Mouse (Mus musculus): ENCODE data around the gene Cryaa. TPM values are rescaled to one million over a fixed set of nuclear protein-coding genes. Genes with fewer than 3 reads are reported as not detected.
A peak's percentile ranks its signal among the peaks of the same experiment; 100 is the strongest.

The Cryaa gene
- under 1 TPM; 0.36 to 0.38 TPM for total RNA-seq (2021)

DNA sequence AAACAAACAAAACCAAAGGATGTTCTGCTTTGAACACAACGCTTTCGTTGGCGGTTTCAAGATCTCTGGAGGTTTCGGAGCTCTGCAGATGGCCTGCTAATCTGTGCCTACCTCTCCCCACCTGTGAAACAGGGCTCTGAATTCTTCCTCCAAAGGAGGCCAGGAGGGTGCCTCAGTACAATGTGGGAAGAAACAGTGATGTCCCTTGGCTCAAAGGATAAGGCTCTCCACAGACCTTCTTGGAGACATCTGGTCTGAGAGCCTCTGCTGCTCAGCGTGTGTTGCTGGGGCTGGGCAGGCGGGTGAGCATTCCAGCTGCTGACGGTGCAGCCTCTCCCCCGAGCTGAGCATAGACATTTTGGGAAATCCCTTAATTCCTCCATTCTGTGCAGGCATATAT lies at the start of gene Cryaa:
Gene Cryaa, plus strand, starts transcription at position 301 of the 400 bp plus-strand sequence.
- intact Hi-C loops (cut with DNase I): no loop called here
- no peak for DNase-seq

DNA sequence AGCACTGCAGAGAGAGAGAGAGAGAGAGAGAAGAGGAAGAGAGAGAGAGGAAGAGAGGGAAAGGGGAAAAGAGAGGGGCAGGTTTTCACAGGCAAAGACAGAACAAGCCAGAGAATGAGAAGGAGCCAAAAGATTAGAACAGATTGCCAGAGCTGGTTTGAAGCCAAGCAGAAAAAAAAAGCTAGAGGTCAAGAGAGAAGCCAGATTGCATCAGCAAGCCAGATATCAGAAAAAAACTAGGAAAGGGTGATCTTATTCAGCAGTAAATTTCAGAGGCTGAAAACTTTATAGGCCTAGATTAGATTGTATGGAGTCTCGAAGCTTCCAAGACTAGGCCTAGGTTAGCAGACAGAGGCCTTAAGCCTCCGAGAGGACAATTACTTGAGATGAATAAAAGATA lies 49.6 kb upstream of the Cryaa start:
- intact Hi-C loops (cut with DNase I): no loop called here
- DNase-seq: no peak

DNA sequence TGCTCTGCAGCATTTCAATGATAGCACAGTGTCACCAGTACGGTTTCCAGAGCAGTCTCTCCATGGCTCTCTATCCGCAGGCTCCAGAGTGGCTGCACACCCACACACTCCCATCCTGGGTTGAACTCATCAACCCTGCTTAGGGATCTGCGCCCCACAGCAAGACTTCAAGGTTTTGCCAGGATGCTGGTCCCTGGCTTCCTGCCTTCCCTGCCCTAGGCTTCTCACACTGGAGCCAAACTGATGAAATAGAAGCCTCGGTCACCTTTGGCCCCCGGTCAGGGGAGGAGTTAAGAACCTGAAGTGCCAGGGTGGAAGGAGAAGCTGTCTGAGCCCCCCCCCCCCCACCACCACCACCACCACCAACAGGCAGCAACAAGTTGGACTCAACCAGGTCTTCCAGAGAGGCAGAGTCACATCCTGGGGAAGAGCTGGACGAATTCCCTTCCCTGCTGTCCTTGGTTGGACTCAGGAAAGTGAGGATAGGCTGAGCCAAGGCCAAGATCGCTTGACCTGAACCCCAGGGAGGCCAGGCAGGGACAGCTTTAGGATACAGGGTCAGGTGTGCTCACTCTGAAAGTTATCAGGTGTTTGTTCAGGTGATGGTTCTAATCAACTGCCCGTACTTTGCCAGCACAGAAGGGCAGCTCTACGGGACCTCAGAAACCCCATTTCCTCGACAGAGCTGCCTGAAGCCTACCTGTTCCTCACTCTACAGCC lies 46.4 kb upstream of the Cryaa start:
- DNase-seq: no peak
- intact Hi-C loops (cut with DNase I): no loop called here

DNA sequence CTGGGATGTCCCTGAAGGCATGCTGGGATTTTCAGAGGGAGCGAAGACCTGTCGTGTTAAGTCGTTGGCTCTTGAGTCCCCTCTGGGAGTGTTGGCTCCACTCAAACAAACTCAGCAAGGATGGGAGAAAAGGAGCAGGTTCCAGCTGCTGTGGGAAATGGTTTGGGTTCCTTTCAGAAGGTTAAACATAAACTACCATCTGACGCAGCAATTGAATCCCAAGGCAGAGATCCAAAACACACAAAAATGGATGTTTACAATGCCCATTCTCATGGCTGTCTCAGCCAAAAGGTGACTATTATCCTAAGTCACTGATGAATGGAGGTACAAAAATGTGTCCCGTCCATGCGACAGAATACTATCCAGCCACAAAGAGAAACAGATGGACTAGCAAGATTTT lies 44.6 kb upstream of the Cryaa start:
- intact Hi-C loops (cut with DNase I): no loop called here

DNA sequence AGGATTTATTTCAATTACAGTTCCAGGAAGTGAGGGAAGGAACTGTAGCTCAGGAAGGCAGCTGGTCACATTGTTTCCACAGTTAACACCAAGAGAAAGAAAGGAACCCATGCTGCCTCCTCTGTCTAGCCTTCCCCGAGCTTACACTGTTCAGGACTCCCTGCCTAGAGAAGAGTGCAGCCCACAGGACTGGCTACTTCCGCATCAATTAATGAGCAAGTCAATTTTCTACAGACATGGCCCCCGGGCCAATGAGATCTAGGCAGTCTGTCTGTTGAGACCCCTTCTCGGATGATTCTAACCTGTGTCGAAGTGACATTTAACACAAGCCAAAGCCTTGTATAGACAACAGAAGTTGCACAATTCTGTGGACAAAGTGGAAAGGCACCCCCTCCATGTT lies 42.7 kb upstream of the Cryaa start:
- intact Hi-C loops (cut with DNase I): no loop called here
- DNase-seq: no peak

More for the DNA sequence above, 44.6 kb upstream of the Cryaa start:
- DNase-seq: no peak

DNA sequence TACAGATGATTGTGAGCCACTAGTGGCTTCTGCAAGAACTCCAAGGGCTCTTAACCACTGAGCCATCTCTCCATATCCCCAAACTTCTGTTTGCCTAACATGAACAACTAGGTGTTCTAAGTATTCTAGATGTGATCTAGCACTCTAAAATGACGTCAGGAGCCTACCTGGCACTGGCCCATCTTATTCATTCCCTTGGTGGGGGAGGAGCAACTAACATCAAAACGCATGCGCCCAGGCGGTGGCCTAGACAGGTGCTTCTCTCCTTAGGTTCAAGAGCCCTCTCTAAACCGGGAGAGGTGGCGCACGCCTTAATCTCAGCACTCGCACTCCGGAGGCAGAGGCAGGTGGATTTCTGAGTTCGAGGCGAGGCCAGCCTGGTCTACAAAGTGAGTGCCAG lies 41.8 kb upstream of the Cryaa start:
- no peak for DNase-seq
- intact Hi-C loops (cut with DNase I): no loop called here

DNA sequence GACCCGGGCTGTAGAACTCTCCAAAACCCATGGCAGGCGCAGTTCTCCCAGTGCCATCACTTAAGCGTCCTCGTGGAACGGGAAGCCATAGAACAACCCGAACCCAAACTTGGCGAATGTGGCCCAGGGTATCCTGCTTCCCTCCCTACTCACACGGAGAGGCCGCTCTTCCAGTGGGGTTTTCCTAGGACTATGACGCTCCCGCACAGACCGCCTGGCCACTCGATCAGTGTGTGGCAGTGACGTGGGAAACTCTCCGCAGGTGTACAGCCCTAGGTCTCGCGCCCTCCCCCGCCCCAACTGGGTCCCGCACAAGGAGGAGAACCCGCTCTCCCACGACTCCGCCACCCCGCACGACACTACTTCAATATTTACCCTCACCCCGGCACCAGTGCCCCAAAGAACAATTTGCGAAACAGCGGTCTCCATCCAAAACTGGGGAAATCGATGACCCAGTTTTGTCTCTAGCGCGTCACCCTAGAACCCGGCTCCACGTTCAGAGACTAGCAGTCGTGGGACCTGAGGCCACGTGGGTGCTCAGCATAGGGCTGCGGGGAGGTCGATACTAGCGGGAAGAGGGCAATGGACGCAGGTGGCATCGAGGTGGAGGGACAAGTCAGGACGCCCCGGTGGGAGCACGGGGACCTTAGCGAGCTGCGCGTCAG lies 41.2 kb upstream of the Cryaa start:
- intact Hi-C loops (cut with DNase I): no loop called here
- DNase-seq: no peak

DNA sequence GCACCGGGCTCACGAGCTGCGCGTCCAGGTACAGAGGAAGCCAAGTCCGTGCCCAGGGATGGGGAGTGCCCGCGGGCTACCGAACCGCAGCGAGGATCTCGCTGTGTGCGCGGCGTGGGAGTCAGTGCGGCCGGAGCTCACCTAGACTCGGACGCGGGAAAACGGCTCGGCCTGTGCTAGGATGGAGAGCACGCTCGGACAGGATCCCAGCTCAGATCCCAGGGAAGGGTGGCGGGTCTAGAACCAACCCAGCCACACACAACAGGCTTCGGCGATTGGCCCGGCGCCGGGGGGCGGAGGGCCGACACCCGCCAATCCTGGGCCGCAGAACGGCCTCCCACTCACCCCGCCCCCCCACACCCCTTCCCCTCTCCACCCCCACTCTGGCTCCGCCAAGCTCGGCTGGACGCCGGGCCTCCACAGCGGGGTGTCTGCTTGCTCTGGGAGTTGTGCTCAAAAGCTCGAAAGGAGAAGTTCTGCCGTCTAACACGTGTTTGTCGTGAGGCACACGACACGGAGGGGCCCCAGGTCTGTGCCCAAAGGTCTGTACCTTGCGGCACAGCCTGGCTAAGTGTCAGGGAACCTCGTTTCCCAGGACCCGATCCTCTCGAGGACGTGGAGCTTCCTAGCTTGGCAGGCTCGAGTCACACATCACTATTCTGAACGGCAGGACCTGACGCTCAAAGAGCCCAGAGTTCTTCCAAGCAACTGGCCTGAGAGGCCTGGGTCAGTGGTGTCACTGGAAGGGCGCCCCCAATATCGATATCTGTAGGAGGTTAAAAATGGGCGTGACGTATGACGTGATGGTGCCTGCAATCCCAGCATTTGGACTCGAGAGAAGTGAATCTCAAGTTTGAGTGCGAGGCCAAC lies 40.4 kb upstream of the Cryaa start, which contains the start of gene Cbs:
Gene Cbs, minus strand, starts transcription at position 297 of the 870 bp plus-strand sequence.
- intact Hi-C loops (cut with DNase I): no loop called here
- DNase-seq: peak; percentile 80

DNA sequence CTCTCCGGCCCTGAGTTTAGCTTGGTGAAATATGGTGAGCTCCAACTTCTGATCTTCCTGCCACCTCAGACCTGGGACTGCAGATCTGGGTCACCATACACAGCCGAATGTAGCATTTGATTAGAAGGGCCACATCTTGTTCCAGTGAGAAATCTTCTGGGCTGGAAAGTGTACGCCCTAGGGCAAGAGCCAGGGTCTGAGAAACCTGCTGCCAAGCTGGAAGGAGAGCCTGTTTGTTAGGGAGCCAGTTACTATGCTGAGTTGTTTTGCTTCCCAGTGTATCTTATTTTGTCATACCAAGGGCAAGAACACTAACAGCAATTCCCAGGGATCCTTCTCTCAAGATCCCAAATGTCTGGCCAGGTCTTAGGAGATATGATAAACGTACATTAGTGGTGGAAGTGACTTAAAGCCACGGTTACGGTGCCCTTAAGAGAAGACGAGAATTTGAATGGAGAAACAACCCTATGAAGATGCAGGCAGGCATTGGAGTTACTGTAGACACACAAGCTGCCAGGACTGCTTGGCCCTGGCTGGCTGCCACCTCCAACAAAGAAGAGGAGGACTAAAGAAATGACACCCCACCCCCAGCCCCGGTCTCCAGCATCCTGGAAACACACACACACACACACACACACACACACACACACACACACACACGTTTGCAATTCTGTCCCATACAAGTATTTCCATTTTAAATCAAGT lies 39.6 kb upstream of the Cryaa start:
- intact Hi-C loops (cut with DNase I): no loop called here
- peak; percentile 85 for DNase-seq

DNA sequence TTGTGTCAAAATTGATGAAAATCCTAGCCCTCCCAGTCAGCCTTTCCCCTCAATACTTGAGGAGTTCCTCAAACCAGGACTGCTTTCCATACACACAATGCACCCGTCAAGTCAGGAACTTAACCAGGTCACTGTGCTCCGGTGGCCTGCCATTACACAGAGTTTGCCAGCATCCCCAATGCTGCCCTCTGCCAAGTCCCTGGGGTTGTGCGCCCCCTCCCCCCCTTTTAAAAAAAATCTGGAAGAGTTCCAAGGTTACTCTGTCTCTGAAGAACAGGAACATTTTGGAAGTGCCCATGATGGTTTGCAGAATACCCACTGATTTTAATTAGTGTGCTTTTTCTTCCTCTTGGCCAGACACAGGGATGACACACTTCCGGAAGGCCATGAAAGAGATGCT lies 38.0 kb upstream of the Cryaa start:
- DNase-seq: peak; percentile 34
- intact Hi-C loops (cut with DNase I): no loop called here

DNA sequence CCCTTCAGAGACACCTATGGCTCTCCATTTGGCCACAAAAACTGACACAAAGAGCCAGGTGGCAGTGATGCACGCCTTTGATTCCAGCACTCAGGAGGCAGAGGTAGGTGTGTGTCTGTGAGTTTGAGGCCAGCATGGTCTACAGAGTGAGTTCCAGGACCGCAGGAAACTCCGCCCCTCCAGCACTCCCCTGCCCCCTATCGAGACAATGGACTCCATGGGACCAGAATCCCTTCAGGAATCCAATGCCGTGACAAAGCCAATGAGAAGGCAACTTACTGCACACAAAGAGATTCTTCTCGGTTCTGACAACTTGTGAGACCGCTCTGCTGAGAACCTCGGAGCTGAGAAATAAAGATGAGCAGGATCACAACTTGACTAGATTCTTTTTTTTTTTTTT lies 35.3 kb upstream of the Cryaa start:
- intact Hi-C loops (cut with DNase I): no loop called here
- DNase-seq: no peak

DNA sequence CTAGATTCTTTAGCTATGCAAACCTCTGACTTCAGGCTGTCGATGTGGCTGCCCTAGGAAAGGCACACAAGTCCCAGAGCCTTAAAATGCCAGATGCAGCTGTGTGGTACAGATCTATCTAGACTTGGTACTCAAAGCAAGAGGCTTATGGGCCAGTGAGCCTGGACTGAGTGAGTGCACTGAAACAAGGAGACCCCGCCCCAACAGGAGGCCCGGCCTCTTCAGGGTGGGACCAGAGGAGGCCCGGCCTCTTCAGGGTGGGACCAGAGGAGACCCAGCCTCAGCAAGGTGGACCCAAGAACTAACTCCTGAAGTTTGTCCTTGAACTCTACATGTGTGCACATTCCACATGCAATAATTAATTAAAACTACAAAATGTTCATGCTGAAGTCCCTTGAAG lies 34.7 kb upstream of the Cryaa start:
- DNase-seq: no peak
- intact Hi-C loops (cut with DNase I): no loop called here

DNA sequence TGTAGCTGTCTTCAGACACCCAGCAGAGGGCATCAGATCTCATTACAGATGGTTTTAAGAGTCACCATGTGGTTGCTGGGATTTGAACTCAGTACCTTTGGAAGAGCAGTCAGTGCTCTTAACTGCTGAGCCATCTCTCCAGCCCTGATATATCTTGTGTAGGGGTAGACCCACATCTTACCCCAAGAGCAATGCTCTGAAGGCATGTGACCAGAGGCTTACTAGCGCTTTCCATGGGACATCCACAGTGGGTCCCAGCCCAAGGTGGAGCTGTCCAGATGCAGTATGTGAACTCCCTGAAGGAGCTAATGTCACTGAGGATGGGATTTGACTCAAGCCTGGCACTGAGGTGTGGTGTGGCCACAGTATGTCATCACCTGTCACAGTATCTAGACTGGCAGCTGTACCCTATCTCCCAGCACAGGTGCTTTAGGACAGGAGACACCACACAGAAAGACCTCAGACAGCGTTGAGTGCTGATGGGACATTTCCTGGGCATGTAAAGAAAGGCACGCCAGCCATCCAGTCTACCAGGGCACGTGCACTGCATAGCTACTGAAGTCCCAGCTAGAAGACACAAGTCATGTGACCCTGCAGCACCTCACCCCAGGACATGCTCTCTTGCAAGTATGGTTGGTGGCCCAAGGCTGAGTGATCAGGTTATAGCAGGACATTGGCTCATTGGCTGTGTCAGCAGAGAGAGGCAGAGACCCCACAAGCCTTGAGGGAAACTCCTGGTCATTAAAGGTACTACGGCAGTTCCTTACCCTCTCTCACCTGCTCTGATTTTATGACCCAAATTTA lies 31.2 kb upstream of the Cryaa start:
- DNase-seq: no peak
- intact Hi-C loops (cut with DNase I): no loop called here

DNA sequence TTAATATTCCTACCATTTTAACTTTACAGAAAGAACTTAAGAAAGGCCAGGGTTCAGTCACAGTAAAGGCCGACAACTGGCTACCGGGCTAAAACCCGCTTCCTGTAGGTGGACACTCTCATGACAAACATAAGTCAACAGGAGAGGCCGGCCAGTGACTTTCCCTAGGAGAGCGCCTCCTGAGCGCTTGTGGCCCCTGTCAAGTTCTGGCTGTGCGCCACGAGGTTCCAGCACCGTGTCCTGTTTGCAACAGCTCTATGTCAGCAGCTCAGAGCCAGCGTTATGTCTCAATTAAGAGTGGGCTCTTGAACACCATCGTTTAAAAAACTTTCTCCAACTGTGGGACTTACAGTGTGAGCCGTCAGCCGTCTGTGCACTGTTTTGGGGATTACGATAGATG lies 25.5 kb upstream of the Cryaa start:
- intact Hi-C loops (cut with DNase I): loop anchor here (10.0 kb wide), 1 partner anchor 127 kb away; the partner anchor contains the start of gene Ndufv3

DNA sequence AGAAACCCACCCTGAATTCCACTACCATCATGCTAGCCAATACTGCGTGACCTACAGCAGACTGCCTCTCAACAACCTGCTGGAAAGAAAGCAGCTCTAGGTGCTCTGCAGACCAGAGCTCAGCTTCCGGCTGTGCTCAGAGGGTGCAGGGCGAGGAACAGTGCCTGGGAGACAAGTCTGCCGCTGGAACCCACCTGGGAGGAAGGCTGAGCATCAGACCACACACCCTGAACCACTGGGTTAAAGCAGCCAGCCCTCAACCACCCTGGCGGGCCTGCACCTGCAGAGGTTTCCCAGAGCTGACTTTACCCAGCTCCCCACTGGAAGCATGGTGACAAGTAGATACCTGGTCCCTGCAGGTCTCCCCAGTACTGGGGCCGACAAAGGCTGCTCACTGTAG lies 24.3 kb upstream of the Cryaa start:
- intact Hi-C loops (cut with DNase I): loop anchor here (10.0 kb wide), 1 partner anchor 128 kb away; the partner anchor contains the start of gene Ndufv3
- DNase-seq: no peak

More for the DNA sequence above, 25.5 kb upstream of the Cryaa start:
- DNase-seq: no peak

DNA sequence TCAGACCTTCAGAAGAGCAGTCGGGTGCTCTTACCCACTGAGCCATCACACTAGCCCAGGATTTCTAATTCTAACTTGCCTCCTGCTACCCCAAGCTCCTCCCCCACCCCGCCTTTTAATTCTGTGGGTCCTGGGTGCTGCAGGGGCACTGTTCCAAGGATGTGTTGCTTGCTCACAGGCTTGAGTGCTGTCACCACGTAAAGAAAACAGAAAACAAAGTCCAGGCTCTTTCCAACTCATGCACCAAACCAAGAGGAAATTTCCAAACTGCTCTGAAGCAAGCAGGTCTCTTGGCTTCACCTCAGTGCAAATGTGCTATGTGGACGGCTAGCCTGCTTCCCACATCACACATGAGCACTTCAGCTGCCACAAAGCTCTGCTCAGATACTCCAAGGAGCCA lies 22.2 kb upstream of the Cryaa start:
- no peak for DNase-seq
- intact Hi-C loops (cut with DNase I): loop anchor here (10.0 kb wide), 1 partner anchor 131 kb away; the partner anchor contains the start of gene Ndufv3

DNA sequence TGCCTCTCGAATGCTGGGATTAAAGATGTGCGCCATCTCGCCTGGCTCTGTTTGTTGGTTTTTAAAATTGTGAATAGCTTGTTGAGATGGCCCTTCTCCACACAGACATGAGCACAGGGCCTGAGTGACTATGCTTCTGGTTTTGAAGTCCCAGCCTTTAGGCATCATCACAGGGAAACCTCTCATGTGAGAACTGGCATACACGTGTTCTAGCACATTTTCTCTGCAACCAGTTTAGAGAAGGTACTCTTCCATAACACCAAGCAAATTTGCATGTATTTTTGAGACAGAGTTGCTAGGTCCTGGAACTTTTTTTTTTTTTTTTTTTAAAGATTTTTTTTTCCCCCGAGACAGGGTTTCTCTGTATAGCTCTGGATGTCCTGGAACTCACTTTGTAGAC lies 20.9 kb upstream of the Cryaa start:
- no peak for DNase-seq
- intact Hi-C loops (cut with DNase I): loop anchor here (10.0 kb wide), 1 partner anchor 132 kb away; the partner anchor contains the start of gene Ndufv3

DNA sequence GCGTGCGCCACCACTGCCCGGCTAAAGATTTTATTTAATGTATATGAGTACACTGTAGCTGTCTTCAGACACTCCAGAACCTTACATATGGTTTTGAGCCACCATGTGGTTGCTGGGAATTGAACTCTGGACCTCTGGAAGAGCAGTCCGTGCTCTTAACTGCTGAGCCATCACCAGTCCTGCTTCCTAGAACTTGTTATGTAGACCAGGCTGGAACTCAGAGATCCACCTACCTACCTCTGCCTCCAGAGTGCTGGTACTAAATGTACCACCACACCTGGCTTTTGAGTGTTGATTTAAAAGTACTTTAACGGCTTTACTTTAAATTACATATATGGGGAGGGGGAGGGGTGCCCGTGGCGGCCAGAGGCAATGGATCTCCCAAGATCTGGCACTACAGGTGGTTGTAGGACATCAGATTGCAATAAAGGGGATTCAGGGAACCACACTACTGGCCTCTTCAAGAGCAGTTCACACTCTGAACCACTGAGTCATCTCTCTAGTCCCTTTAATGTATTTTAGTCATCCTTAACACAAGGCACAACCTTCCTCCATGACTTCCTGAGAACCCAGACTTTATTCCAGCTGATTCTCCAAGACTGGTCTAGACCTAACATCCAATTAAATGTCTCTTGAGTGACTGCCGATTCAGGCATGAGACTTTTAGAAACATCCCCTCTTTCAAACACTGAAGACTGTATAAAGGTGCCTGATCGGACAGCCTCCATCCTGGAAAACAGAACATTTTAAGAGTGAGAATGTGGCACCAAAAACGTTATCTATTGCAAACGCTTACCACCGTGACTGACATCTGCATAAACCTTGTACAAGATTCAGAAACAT lies 20.2 kb upstream of the Cryaa start:
- intact Hi-C loops (cut with DNase I): loop anchor here (10.0 kb wide), 1 partner anchor 133 kb away; the partner anchor contains the start of gene Ndufv3
- no peak for DNase-seq

DNA sequence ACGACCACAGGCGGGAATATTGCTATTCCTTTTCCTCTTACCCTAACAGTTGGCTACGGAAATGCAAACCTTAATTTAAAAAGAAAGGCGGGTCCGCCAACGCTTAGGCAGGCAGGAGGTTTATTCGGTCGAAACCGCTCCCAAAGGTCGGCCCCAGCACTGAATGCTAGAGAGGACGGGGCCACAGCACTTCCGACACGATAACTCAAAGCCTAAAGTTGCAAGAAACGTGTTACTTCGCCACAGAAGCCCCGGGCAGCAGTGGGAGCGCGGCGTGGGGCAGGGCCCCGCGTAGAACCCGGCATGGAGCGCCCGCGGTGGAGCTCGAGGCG lies 19.5 kb upstream of the Cryaa start:
- no peak for DNase-seq
- intact Hi-C loops (cut with DNase I): loop anchor here (10.0 kb wide), 1 partner anchor 133 kb away; the partner anchor contains the start of gene Ndufv3
